Mouse (Mus musculus): ENCODE data around the gene Stac2. TPM values are rescaled to one million over a fixed set of nuclear protein-coding genes. Genes with fewer than 3 reads are reported as not detected.
A peak's percentile ranks its signal among the peaks of the same experiment; 100 is the strongest.

Stac2 gene
- polyA plus RNA-seq, 1 experiment from 2014 or later: 7.9 TPM

GRCm38 (mm10) chr11:98008087-98008486 is 45.2 kb downstream of the Stac2 start:
- Histone ChIP-seq H3K9me3 (ENCODE audit: control insufficient read depth, low read length) (no peaks in the 10 kb centered on the region), H3K36me3 (ENCODE audit: control insufficient read depth, insufficient read depth, low read length) (peaks cover 46% of the 10 kb centered on the region), H3K9ac (ENCODE audit: low read depth, low read length) (no peak overlapping the region), H3K27ac (ENCODE audit: low read depth, low read length) (no peak overlapping the region), H3K4me1 (ENCODE audit: control insufficient read depth, insufficient read depth, low read depth, low read length) (no peaks in the 10 kb centered on the region; the same call in 1 of the 2 replicates), H3K4me2 (ENCODE audit: low read length) (no peak overlapping the region), H3K4me3 (ENCODE audit: low read length) (no peak overlapping the region), H3K27me3 (replicated peaks; ENCODE audit: control insufficient read depth, insufficient read depth, low read length) (no peaks in the 10 kb centered on the region)
- ATAC-seq: no peak
- 80% methylated on average over 11 of the region's 11 CpGs for WGBS

GRCm38 (mm10) chr11:98005686-98006085 is 47.6 kb downstream of the Stac2 start:
- H3K4me2 ChIP-seq (ENCODE audit: low read length): no peak overlapping the region
- H3K27me3 ChIP-seq (replicated peaks; ENCODE audit: control insufficient read depth, insufficient read depth, low read length): no peaks in the 10 kb centered on the region
- no peak overlapping the region for H3K9ac ChIP-seq (ENCODE audit: low read depth, low read length)
- H3K9me3 ChIP-seq (ENCODE audit: control insufficient read depth, low read length): no peaks in the 10 kb centered on the region
- H3K36me3 ChIP-seq (ENCODE audit: control insufficient read depth, insufficient read depth, low read length): peaks cover 39% of the 10 kb centered on the region
- H3K27ac ChIP-seq (ENCODE audit: low read depth, low read length): no peak overlapping the region
- ATAC-seq: no peak
- WGBS: 87% methylated on average over 10 of the region's 10 CpGs
- H3K4me1 ChIP-seq (ENCODE audit: control insufficient read depth, insufficient read depth, low read depth, low read length): peaks cover 3% of the 10 kb centered on the region
- no peak overlapping the region for H3K4me3 ChIP-seq (ENCODE audit: low read length)

GRCm38 (mm10) chr11:98005076-98005475 is 48.2 kb downstream of the Stac2 start:
- 53% methylated on average over 13 of the region's 13 CpGs for WGBS
- ATAC-seq: no peak
- H3K9ac ChIP-seq (ENCODE audit: low read depth, low read length): no peak overlapping the region
- no peaks in the 10 kb centered on the region for H3K27me3 ChIP-seq (replicated peaks; ENCODE audit: control insufficient read depth, insufficient read depth, low read length)
- no peak overlapping the region for H3K4me2 ChIP-seq (ENCODE audit: low read length)
- peaks cover 35% of the 10 kb centered on the region for H3K36me3 ChIP-seq (ENCODE audit: control insufficient read depth, insufficient read depth, low read length)
- no peak overlapping the region for H3K27ac ChIP-seq (ENCODE audit: low read depth, low read length)
- peaks cover 3% of the 10 kb centered on the region for H3K4me1 ChIP-seq (ENCODE audit: control insufficient read depth, insufficient read depth, low read depth, low read length)
- no peaks in the 10 kb centered on the region for H3K9me3 ChIP-seq (ENCODE audit: control insufficient read depth, low read length)
- no peak overlapping the region for H3K4me3 ChIP-seq (ENCODE audit: low read length)

GRCm38 (mm10) chr11:98004161-98004560 is 49.1 kb downstream of the Stac2 start:
- H3K9me3 ChIP-seq (ENCODE audit: control insufficient read depth, low read length): no peaks in the 10 kb centered on the region
- no peak overlapping the region for H3K4me3 ChIP-seq (ENCODE audit: low read length)
- peaks cover 26% of the 10 kb centered on the region for H3K36me3 ChIP-seq (ENCODE audit: control insufficient read depth, insufficient read depth, low read length)
- H3K9ac ChIP-seq (ENCODE audit: low read depth, low read length): no peak overlapping the region
- 69% methylated on average over 8 of the region's 8 CpGs for WGBS
- no peaks in the 10 kb centered on the region for H3K27me3 ChIP-seq (replicated peaks; ENCODE audit: control insufficient read depth, insufficient read depth, low read length)
- ATAC-seq: no peak
- peaks cover 3% of the 10 kb centered on the region for H3K4me1 ChIP-seq (ENCODE audit: control insufficient read depth, insufficient read depth, low read depth, low read length)
- H3K4me2 ChIP-seq (ENCODE audit: low read length): no peak overlapping the region
- 0 out of 2 replicates have a peak overlapping the region, but pooled peaks have one; percentile 4 for H3K27ac ChIP-seq (ENCODE audit: low read depth, low read length)

GRCm38 (mm10) chr11:98003171-98003671 is 50.0 kb downstream of the Stac2 start:
- no peak overlapping the region; the same call in 1 of the 2 replicates for H3K4me2 ChIP-seq (ENCODE audit: low read length)
- no peak overlapping the region; the same call in 1 of the 2 replicates for H3K27ac ChIP-seq (ENCODE audit: low read depth, low read length)
- no peaks in the 10 kb centered on the region for H3K9me3 ChIP-seq (ENCODE audit: control insufficient read depth, low read length)
- ATAC-seq: peak; percentile 6; the same call in 1 of the 2 replicates
- no peak overlapping the region for H3K4me3 ChIP-seq (ENCODE audit: low read length)
- H3K9ac ChIP-seq (ENCODE audit: low read depth, low read length): no peak overlapping the region
- H3K27me3 ChIP-seq (replicated peaks; ENCODE audit: control insufficient read depth, insufficient read depth, low read length): no peaks in the 10 kb centered on the region
- peaks cover 3% of the 10 kb centered on the region for H3K4me1 ChIP-seq (ENCODE audit: control insufficient read depth, insufficient read depth, low read depth, low read length)
- 30% methylated on average over 17 of the region's 17 CpGs for WGBS
- peaks cover 21% of the 10 kb centered on the region for H3K36me3 ChIP-seq (ENCODE audit: control insufficient read depth, insufficient read depth, low read length)

- WGBS: 4% methylated on average over 12 of the region's 12 CpGs
- Histone ChIP-seq H3K36me3 (ENCODE audit: control insufficient read depth, insufficient read depth, low read length) (peaks cover 18% of the 10 kb centered on the region), H3K27ac (ENCODE audit: low read depth, low read length) (no peak overlapping the region; the same call in 1 of the 2 replicates), H3K4me3 (ENCODE audit: low read length) (no peak overlapping the region), H3K9me3 (ENCODE audit: control insufficient read depth, low read length) (no peaks in the 10 kb centered on the region), H3K4me1 (ENCODE audit: control insufficient read depth, insufficient read depth, low read depth, low read length) (peaks cover 3% of the 10 kb centered on the region), H3K4me2 (ENCODE audit: low read length) (no peak overlapping the region; the same call in 1 of the 2 replicates), H3K9ac (ENCODE audit: low read depth, low read length) (no peak overlapping the region), H3K27me3 (replicated peaks; ENCODE audit: control insufficient read depth, insufficient read depth, low read length) (no peaks in the 10 kb centered on the region)
- no peak for ATAC-seq
These were observed 50.6 kb downstream of the Stac2 start for GRCm38 (mm10) chr11:98002627-98003026.

GRCm38 (mm10) chr11:98001986-98002385 is 51.3 kb downstream of the Stac2 start:
- 60% methylated on average over 6 of the region's 6 CpGs for WGBS
- no peak overlapping the region for H3K27ac ChIP-seq (ENCODE audit: low read depth, low read length)
- ATAC-seq: no peak
- H3K4me3 ChIP-seq (ENCODE audit: low read length): no peak overlapping the region
- H3K27me3 ChIP-seq (replicated peaks; ENCODE audit: control insufficient read depth, insufficient read depth, low read length): no peaks in the 10 kb centered on the region
- no peaks in the 10 kb centered on the region for H3K9me3 ChIP-seq (ENCODE audit: control insufficient read depth, low read length)
- no peak overlapping the region for H3K9ac ChIP-seq (ENCODE audit: low read depth, low read length)
- H3K4me2 ChIP-seq (ENCODE audit: low read length): no peak overlapping the region
- H3K4me1 ChIP-seq (ENCODE audit: control insufficient read depth, insufficient read depth, low read depth, low read length): peaks cover 3% of the 10 kb centered on the region
- H3K36me3 ChIP-seq (ENCODE audit: control insufficient read depth, insufficient read depth, low read length): peaks cover 17% of the 10 kb centered on the region

GRCm38 (mm10) chr11:98001351-98001824 is 51.9 kb downstream of the Stac2 start:
- Histone ChIP-seq H3K9me3 (ENCODE audit: control insufficient read depth, low read length) (no peaks in the 10 kb centered on the region), H3K27ac (ENCODE audit: low read depth, low read length) (no peak overlapping the region), H3K4me3 (ENCODE audit: low read length) (no peak overlapping the region), H3K9ac (ENCODE audit: low read depth, low read length) (no peak overlapping the region), H3K4me2 (ENCODE audit: low read length) (no peak overlapping the region), H3K4me1 (ENCODE audit: control insufficient read depth, insufficient read depth, low read depth, low read length) (peaks cover 3% of the 10 kb centered on the region), H3K27me3 (replicated peaks; ENCODE audit: control insufficient read depth, insufficient read depth, low read length) (no peaks in the 10 kb centered on the region), H3K36me3 (ENCODE audit: control insufficient read depth, insufficient read depth, low read length) (peaks cover 17% of the 10 kb centered on the region)
- no peak for ATAC-seq
- 41% methylated on average over 11 of the region's 11 CpGs for WGBS

GRCm38 (mm10) chr11:98000378-98001140 is 52.7 kb downstream of the Stac2 start:
- Histone ChIP-seq H3K4me1 (ENCODE audit: control insufficient read depth, insufficient read depth, low read depth, low read length) (peaks cover 6% of the 10 kb centered on the region), H3K9ac (ENCODE audit: low read depth, low read length) (no peak overlapping the region), H3K9me3 (ENCODE audit: control insufficient read depth, low read length) (no peaks in the 10 kb centered on the region), H3K4me2 (ENCODE audit: low read length) (no peak overlapping the region), H3K36me3 (ENCODE audit: control insufficient read depth, insufficient read depth, low read length) (peaks cover 16% of the 10 kb centered on the region), H3K4me3 (ENCODE audit: low read length) (no peak overlapping the region), H3K27me3 (replicated peaks; ENCODE audit: control insufficient read depth, insufficient read depth, low read length) (no peaks in the 10 kb centered on the region), H3K27ac (ENCODE audit: low read depth, low read length) (no peak overlapping the region)
- ATAC-seq: no peak; the same call in 1 of the 2 replicates
- 41% methylated on average over 7 of the region's 7 CpGs for WGBS

Measured in hindbrain, embryonic 16.5 days (tissue).